Mouse (Mus musculus): ENCODE measurements at regions not wholly inside any gene's neighbourhood (a gene's known extent, or its start where the extent isn't known, plus 50 kb on each side); places are given as distances from the start of the nearest gene placed in this dataset.

DNA sequence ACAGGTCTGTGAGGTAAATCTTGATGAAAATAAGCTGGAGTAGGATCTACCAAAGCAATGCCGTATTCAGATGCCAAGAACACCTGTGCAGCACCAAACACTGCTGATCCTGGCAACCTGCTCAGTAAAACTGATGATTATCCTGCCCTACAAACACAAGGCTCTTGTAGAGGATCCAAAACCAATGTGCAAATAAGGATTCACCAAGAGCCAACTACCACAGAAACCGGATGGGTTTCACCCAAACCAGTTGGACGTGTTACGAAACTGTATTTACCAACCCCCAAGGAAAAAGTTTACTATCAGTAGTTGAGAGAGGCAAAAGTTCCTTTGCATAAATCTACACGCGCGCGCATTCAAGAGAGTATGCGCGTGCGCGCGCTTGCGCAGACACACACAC, 120.8 kb upstream of the Il15 start:
- TF ChIP-seq CTCF (IDR thresholded peaks at IDR 0.05; ENCODE audit: low read depth, low read length) (no peak), EP300 (IDR thresholded peaks at IDR 0.05; ENCODE audit: insufficient read depth, low read depth, low read length) (no peak), POLR2A (IDR thresholded peaks at IDR 0.05; ENCODE audit: insufficient read depth, low read length) (no peak)
